Mouse (Mus musculus) intestine, embryonic 15.5 days (tissue): ENCODE results near the gene Tufm. TPM values are rescaled to one million over a fixed set of nuclear protein-coding genes. Genes with fewer than 3 reads are reported as not detected.

Experiments
- ATAC-seq: fragments of 200-750 bp; cut with Nextera tagmentation; 2 replicates; pipeline ENCODE4 v1.8.0; 2017; ENCODE audit warnings: moderate TSS enrichment, moderate library complexity
- H3K27ac ChIP-seq: fragments of 300-500 bp; sonication (generic); 2 replicates; pipeline ENCODE4 v1.5.1; 2015; ENCODE audit warnings: mild to moderate bottlenecking, inconsistent platforms
- H3K27me3 ChIP-seq: fragments of 300-500 bp; sonication (generic); replicated peaks from 2 replicates; pipeline ENCODE4 v1.6.1; 2015; ENCODE audit warnings: inconsistent platforms
- H3K36me3 ChIP-seq: fragments of 300-500 bp; sonication (generic); 2 replicates; pipeline ENCODE4 v1.6.1; 2015; ENCODE audit warnings: inconsistent platforms
- H3K4me1 ChIP-seq: fragments of 300-500 bp; sonication (generic); replicated peaks from 2 replicates; pipeline ENCODE4 v1.6.1; 2015; ENCODE audit warnings: inconsistent platforms
- H3K4me2 ChIP-seq: fragments of 300-500 bp; sonication (generic); replicated peaks from 2 replicates; pipeline ENCODE4 v1.6.1; 2015; ENCODE audit warnings: mild to moderate bottlenecking, inconsistent platforms
- H3K4me3 ChIP-seq: fragments of 300-500 bp; sonication (generic); replicated peaks from 2 replicates; pipeline ENCODE4 v1.5.1; 2015; ENCODE audit warnings: inconsistent platforms
- H3K9ac ChIP-seq: fragments of 300-500 bp; sonication (generic); 2 replicates; pipeline ENCODE4 v1.6.1; 2015; ENCODE audit warnings: inconsistent platforms
- H3K9me3 ChIP-seq: fragments of 300-500 bp; sonication (generic); 2 replicates; pipeline ENCODE4 v1.6.1; 2016; ENCODE audit warnings: inconsistent platforms
- WGBS: fragments of 180-500 bp; shearing (Covaris S2); methylation state at CpG from one replicate; pipeline ENCODE4 v1.1.7; 2015; 5-methylcytosine and 5-hydroxymethylcytosine counted together
- polyA plus RNA-seq: library from polyadenylated mRNA; unstranded; fragments of >200 nt; fragmentation: Nextera tagmentation; extraction: Ambion mirVana; gene quantifications from 2 replicates; pipeline ENCODE4 v1.2.1, GENCODE M21; 2015

Gene Tufm
- polyA plus RNA-seq, 1 experiment from 2014 or later, result 190 TPM

- no peak for ATAC-seq
- Histone ChIP-seq H3K4me1 (0 out of 2 replicates have a peak, but pooled peaks cover 3% of the 10 kb centered on the region), H3K4me2 (no peak overlapping the region), H3K9ac (no peak overlapping the region), H3K27me3 (no peaks in the 10 kb centered on the region), H3K9me3 (no peaks in the 10 kb centered on the region), H3K36me3 (no peaks in the 10 kb centered on the region), H3K4me3 (no peak overlapping the region), H3K27ac (no peak overlapping the region)
- WGBS, result 88% methylated on average over 17 of the region's 17 CpGs
Measured at GRCm38 (mm10) chr7:126456382-126457266, 30.5 kb upstream of the Tufm start.

GRCm38 (mm10) chr7:126458225-126458624 is 28.9 kb upstream of the Tufm start:
- Histone ChIP-seq H3K27me3 (no peaks in the 10 kb centered on the region), H3K4me3 (no peak overlapping the region), H3K9ac (no peak overlapping the region), H3K4me1 (0 out of 2 replicates have a peak, but pooled peaks cover 3% of the 10 kb centered on the region), H3K9me3 (no peaks in the 10 kb centered on the region), H3K27ac (no peak overlapping the region), H3K4me2 (no peak overlapping the region), H3K36me3 (no peaks in the 10 kb centered on the region)
- no peak for ATAC-seq
- WGBS, result 81% methylated on average over 5 of the region's 5 CpGs

DNA sequence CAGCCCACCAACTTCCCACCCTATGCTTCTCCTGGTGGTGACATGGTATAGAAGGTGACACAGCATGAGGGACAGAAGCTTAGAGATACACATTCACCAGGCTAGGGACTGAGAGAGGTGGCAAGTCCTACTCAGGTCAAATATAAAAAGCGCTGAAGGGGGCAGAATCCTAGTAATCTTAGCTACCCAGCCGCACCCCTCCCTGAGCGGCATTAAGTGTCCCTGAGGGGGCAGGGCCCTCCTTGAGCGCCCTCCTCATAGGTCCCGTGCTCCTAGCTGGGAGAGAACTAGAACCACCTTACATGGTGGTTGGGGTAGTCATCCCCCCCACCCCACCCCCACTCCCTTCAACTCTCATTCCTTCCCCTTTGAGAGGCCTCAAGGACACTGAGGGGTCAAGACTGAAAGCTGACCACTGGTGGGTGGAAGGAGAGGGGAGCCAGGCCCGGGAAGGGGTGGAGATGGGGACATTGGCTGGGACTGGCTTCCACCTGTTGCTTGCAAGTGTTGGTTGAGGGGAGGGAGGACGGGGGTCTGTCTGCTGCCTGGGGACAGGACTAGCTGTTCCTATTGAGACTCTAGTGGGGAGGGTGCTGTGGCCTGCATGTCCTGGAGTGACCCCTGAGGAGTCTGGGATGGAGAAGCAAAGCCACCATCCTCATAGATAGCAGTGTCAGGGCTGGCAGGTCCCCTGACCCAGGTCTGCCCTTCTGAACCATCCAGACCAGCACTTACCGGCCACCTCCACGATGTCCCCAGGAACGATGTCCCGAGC is 28.1 kb upstream of the Tufm start:
- Histone ChIP-seq H3K9me3 (no peaks in the 10 kb centered on the region), H3K9ac (no peak overlapping the region), H3K4me2 (no peak overlapping the region), H3K27me3 (no peaks in the 10 kb centered on the region), H3K4me1 (0 out of 2 replicates have a peak, but pooled peaks cover 5% of the 10 kb centered on the region), H3K27ac (no peak overlapping the region), H3K4me3 (no peak overlapping the region), H3K36me3 (no peaks in the 10 kb centered on the region)
- no peak for ATAC-seq
- 84% methylated on average over 11 of the region's 11 CpGs for WGBS

- no peak overlapping the region for H3K4me3 ChIP-seq
- H3K4me1 ChIP-seq, result peaks cover 15% of the 10 kb centered on the region; the same call in 1 of the 2 replicates
- ATAC-seq, result no peak
- H3K27ac ChIP-seq, result no peak overlapping the region
- 47% methylated on average over 10 of the region's 10 CpGs for WGBS
- H3K9me3 ChIP-seq, result no peaks in the 10 kb centered on the region
- H3K36me3 ChIP-seq, result no peaks in the 10 kb centered on the region
- no peak overlapping the region for H3K4me2 ChIP-seq
- no peaks in the 10 kb centered on the region for H3K27me3 ChIP-seq
- no peak overlapping the region for H3K9ac ChIP-seq
Measured at GRCm38 (mm10) chr7:126460623-126461399, 26.4 kb upstream of the Tufm start.

DNA sequence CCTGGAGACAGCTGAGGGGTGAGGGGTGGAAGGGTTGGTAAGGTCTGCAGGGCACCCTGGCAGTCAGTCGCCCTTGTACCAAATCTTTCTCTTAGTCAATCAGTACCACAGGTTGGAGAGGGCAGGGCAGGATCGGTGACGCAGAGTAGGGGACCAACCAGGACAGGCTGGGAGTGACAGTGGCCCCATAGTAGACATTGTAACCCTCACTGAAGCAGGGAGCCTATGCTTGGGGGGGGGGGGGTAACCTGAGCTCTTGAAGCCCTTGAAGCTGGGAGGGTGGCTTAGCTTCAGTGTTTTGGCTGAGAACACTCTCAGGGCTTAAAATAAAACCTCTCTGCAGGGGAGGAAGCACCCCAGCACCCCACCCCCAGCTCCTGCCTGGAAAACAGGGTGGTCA is 25.5 kb upstream of the Tufm start:
- WGBS, result 87% methylated on average over 3 of the region's 3 CpGs
- H3K27ac ChIP-seq, result no peak overlapping the region
- no peaks in the 10 kb centered on the region for H3K9me3 ChIP-seq
- no peak for ATAC-seq
- H3K4me1 ChIP-seq, result peaks cover 15% of the 10 kb centered on the region; the same call in 1 of the 2 replicates
- peaks cover 1% of the 10 kb centered on the region; the same call in 1 of the 2 replicates for H3K36me3 ChIP-seq
- no peak overlapping the region for H3K4me2 ChIP-seq
- H3K9ac ChIP-seq, result no peak overlapping the region
- H3K4me3 ChIP-seq, result no peak overlapping the region
- no peaks in the 10 kb centered on the region for H3K27me3 ChIP-seq

DNA sequence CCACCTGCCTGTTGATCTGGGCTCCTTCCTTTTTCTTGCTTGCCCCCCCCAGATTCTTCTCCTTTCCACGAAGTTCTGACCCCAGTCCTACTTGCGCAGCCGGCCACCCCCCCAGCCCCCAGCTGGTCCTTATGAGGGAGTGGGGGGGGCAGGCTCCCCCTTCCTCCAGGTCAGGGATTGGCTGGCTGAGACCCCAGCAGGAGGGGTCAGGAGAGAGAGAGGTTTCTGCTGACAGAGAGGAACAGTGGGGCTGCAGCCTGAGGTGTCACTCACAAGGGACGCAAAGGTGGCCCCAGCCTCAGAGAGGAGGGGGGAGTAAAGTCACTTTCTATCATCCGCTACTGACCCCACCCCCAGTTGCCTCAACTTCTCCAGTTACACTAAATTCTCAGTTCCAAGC is 24.2 kb upstream of the Tufm start, which contains the start of gene Atp2a1:
Gene Atp2a1 (minus strand): TSS at position 105 of the 400 bp plus-strand sequence.
- Histone ChIP-seq H3K4me3 (no peak within 1 kb of the TSS), H3K36me3 (peaks cover 10% of the 10 kb centered on the region), H3K27me3 (no peaks in the 10 kb centered on the region), H3K4me1 (peaks cover 15% of the 10 kb centered on the region; the same call in 1 of the 2 replicates), H3K4me2 (no peak within 1 kb of the TSS), H3K27ac (no peak within 1 kb of the TSS), H3K9ac (no peak within 1 kb of the TSS), H3K9me3 (no peaks in the 10 kb centered on the region)
- 46% methylated on average over 5 of the region's 5 CpGs for WGBS
- no peak for ATAC-seq

DNA sequence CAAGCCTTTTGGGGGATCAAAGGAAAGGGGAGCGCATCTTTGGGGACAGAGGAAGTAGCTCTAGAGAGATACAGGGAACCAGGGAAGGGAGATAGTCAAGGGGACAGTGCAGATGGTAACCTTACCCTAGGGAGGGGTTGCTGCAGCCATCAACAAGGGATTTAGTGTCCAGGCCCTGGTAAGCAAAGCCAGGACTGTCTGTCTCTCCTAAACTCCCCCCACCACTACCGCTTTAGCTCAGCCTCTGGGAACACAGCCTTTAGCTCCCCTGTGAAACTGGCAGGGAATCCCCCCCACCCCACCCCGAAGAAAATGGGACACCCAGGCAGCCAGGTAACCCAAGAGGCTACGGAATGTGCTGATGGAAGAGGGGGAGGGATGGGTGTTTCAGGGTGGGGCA is 23.6 kb upstream of the Tufm start:
- Histone ChIP-seq H3K9me3 (no peaks in the 10 kb centered on the region), H3K27ac (no peak overlapping the region), H3K4me2 (no peak overlapping the region), H3K4me1 (peaks cover 12% of the 10 kb centered on the region; the same call in 1 of the 2 replicates), H3K9ac (no peak overlapping the region), H3K27me3 (no peaks in the 10 kb centered on the region), H3K36me3 (peaks cover 15% of the 10 kb centered on the region), H3K4me3 (no peak overlapping the region)
- 58% methylated on average over 4 of the region's 4 CpGs for WGBS
- ATAC-seq, result no peak

GRCm38 (mm10) chr7:126464121-126464520 is 23.0 kb upstream of the Tufm start:
- H3K4me3 ChIP-seq, result no peak overlapping the region
- no peak overlapping the region for H3K9ac ChIP-seq
- 55% methylated on average over 4 of the region's 4 CpGs for WGBS
- no peak overlapping the region for H3K4me2 ChIP-seq
- H3K27ac ChIP-seq, result no peak overlapping the region
- peaks cover 12% of the 10 kb centered on the region; the same call in 1 of the 2 replicates for H3K4me1 ChIP-seq
- H3K9me3 ChIP-seq, result no peaks in the 10 kb centered on the region
- no peaks in the 10 kb centered on the region for H3K27me3 ChIP-seq
- H3K36me3 ChIP-seq, result peaks cover 21% of the 10 kb centered on the region
- no peak for ATAC-seq

DNA sequence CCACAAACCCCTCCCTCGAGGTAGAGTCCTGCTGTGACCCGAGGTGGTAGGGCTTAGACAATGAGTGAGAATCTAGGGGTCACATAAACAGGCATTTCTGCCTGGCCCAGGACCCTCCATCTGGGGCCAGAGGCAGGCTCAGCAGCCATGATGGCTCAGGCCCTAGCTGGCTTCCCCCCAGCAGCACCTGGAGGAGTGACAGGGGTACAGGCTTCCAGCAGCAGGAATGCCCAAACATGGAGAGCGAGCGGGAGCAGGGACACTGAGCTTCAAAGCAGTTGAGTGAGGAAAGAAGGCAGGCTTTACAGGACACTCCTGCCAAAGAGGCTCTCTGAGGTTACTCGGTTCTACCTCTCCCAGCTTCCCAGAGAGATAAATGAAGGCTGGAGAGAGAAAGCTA is 22.3 kb upstream of the Tufm start:
- H3K4me2 ChIP-seq, result no peak overlapping the region
- WGBS, result 40% methylated on average over 5 of the region's 5 CpGs
- no peak overlapping the region for H3K4me3 ChIP-seq
- no peak overlapping the region for H3K9ac ChIP-seq
- ATAC-seq, result no peak
- no peak overlapping the region for H3K27ac ChIP-seq
- H3K9me3 ChIP-seq, result no peaks in the 10 kb centered on the region
- peaks cover 12% of the 10 kb centered on the region; the same call in 1 of the 2 replicates for H3K4me1 ChIP-seq
- no peaks in the 10 kb centered on the region for H3K27me3 ChIP-seq
- H3K36me3 ChIP-seq, result peaks cover 25% of the 10 kb centered on the region

DNA sequence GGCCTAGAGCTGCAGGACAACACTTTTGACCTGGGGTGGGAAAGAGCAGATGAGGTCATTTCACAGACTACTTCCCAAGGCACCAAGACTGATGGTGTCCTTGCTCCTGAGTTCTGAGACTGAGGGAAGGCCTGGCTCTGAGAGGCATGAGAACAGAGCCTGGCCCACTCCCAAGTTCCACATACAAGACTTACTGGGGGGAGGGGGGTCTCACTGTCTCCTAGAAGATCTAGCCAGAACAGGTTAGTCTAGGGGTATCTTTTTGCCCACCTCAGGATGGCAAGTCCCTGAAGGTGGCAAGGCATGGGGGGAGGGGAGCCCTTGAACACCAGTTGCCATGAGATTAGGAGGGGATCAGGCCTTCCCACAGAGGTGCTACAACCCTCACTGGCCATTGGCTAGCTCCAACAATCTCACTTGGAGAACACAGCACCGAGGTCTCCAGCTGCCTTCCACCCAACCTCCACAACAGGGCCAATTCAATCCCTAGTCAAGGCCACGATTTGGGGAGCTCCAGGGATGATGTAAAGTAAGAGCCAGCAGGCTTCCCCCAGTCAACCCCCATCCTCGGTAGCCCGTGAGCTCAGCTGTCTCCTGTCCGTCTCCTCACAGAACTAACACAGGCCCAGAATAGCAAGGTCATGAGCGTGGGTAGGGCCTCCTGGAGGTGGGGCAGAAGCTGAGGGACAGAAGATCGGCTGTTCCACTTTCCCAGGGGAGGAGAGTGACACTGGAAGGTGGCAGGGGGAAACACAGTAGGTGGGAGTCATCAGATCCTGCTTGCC is 21.7 kb upstream of the Tufm start:
- no peak overlapping the region for H3K27ac ChIP-seq
- peaks cover 12% of the 10 kb centered on the region; the same call in 1 of the 2 replicates for H3K4me1 ChIP-seq
- no peak overlapping the region for H3K4me2 ChIP-seq
- no peaks in the 10 kb centered on the region for H3K27me3 ChIP-seq
- no peak for ATAC-seq
- 35% methylated on average over 7 of the region's 7 CpGs for WGBS
- peaks cover 25% of the 10 kb centered on the region for H3K36me3 ChIP-seq
- H3K4me3 ChIP-seq, result no peak overlapping the region
- H3K9me3 ChIP-seq, result no peaks in the 10 kb centered on the region
- H3K9ac ChIP-seq, result no peak overlapping the region

GRCm38 (mm10) chr7:126466116-126466515 is 21.0 kb upstream of the Tufm start:
- WGBS, result 67% methylated on average over 9 of the region's 9 CpGs
- Histone ChIP-seq H3K4me2 (no peak overlapping the region), H3K9me3 (no peaks in the 10 kb centered on the region), H3K9ac (no peak overlapping the region), H3K27me3 (no peaks in the 10 kb centered on the region), H3K36me3 (peaks cover 30% of the 10 kb centered on the region), H3K4me1 (peaks cover 12% of the 10 kb centered on the region; the same call in 1 of the 2 replicates), H3K27ac (no peak overlapping the region), H3K4me3 (no peak overlapping the region)
- ATAC-seq, result no peak
